Mouse (Mus musculus): ENCODE data around the gene Hsp90ab1. TPM values are rescaled to one million over a fixed set of nuclear protein-coding genes. Genes with fewer than 3 reads are reported as not detected.

Gene Hsp90ab1
- polyA plus RNA-seq, 1 experiment from 2014 or later, result 1,571 TPM

- H3K27ac ChIP-seq (ENCODE audit: low read depth, low read length), result peak within 1 kb of the TSS; percentile 95
- H3K27me3 ChIP-seq (replicated peaks; ENCODE audit: control insufficient read depth, insufficient read depth, low read length), result peaks cover 5% of the 10 kb centered on the region; the same call in 1 of the 2 replicates
- H3K4me1 ChIP-seq (ENCODE audit: control insufficient read depth, insufficient read depth, low read depth, low read length), result peaks cover 31% of the 10 kb centered on the region
- H3K9ac ChIP-seq (ENCODE audit: low read depth, low read length), result peak within 1 kb of the TSS; percentile 98
- H3K36me3 ChIP-seq (ENCODE audit: control insufficient read depth, insufficient read depth, low read length), result peaks cover 6% of the 10 kb centered on the region; the same call in 1 of the 2 replicates
- peak within 1 kb of the TSS; percentile 85 for H3K4me3 ChIP-seq (ENCODE audit: low read length)
- no peaks in the 10 kb centered on the region for H3K9me3 ChIP-seq (ENCODE audit: control insufficient read depth, low read length)
- H3K4me2 ChIP-seq (ENCODE audit: low read length), result peak within 1 kb of the TSS; percentile 87
- ATAC-seq, result peak; percentile 57
- WGBS, result 1% methylated on average over 11 of the region's 29 CpGs
Observed at GRCm38 (mm10) chr17:45549617-45550181, 23.4 kb downstream of the Hsp90ab1 start, which contains the start of gene Tmem151b. TSS of gene Tmem151b (minus strand) at chr17:45549677.

DNA sequence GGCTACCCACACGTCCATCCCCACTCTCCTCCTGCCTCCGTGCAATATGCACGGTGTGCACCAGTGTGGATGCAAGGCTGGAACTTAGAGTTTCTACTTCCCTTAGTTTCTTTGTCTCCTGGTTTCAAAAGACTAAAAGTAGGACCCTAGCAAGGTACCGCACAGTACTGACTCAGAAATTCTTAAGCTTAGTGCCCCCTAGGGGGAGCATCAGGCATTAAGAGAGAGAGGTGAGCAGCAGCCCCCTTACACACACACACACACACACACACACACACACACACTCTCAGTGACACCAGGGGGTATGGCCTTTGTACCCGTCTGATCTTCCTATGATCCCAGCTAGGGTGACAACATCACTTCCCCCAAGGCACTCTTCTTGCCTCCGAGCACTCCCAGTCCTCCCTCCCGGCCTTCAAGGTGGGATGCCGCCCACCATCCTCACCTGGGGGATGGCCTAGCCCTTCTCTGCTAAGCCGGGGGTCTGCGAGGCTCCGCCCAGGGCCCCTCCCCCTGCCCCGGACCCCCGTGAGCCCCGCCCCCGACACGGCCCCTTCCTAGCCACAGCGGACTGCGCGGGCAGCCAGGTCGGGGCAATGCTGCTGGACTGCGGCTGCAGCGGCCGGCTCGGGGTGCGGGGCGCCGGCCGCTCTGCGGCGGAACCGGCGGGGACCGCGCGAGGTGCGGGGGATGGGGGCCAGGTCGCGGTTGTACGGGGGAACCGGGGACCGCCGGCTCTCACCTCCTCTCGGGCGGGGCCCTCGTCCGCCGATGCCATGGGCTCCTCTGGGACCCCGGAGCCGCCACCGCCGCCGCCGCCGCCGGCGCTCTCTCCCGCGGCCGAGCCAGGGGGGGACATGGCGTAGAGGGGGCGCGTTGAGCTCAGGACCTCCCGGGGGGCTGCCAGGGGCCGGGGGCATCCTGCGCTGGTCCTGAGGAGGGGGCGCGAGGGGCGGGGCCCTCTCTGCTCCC lies 24.2 kb downstream of the Hsp90ab1 start:
- H3K4me3 ChIP-seq (ENCODE audit: low read length), result peak overlapping the region; percentile 85
- 4% methylated on average over 42 of the region's 68 CpGs for WGBS
- peaks cover 6% of the 10 kb centered on the region; the same call in 1 of the 2 replicates for H3K36me3 ChIP-seq (ENCODE audit: control insufficient read depth, insufficient read depth, low read length)
- H3K9ac ChIP-seq (ENCODE audit: low read depth, low read length), result peak overlapping the region; percentile 98
- no peaks in the 10 kb centered on the region for H3K9me3 ChIP-seq (ENCODE audit: control insufficient read depth, low read length)
- H3K27me3 ChIP-seq (replicated peaks; ENCODE audit: control insufficient read depth, insufficient read depth, low read length), result peaks cover 6% of the 10 kb centered on the region; the same call in 1 of the 2 replicates
- H3K27ac ChIP-seq (ENCODE audit: low read depth, low read length), result peak overlapping the region; percentile 95
- H3K4me1 ChIP-seq (ENCODE audit: control insufficient read depth, insufficient read depth, low read depth, low read length), result peaks cover 34% of the 10 kb centered on the region
- peak overlapping the region; percentile 87 for H3K4me2 ChIP-seq (ENCODE audit: low read length)
- ATAC-seq, result peak; percentile 70

GRCm38 (mm10) chr17:45547461-45548190 lies 25.4 kb downstream of the Hsp90ab1 start:
- no peak for ATAC-seq
- H3K4me1 ChIP-seq (ENCODE audit: control insufficient read depth, insufficient read depth, low read depth, low read length), result peaks cover 39% of the 10 kb centered on the region
- peak overlapping the region; percentile 85 for H3K4me3 ChIP-seq (ENCODE audit: low read length)
- H3K36me3 ChIP-seq (ENCODE audit: control insufficient read depth, insufficient read depth, low read length), result peaks cover 6% of the 10 kb centered on the region; the same call in 1 of the 2 replicates
- peak overlapping the region; percentile 87 for H3K4me2 ChIP-seq (ENCODE audit: low read length)
- no peaks in the 10 kb centered on the region for H3K9me3 ChIP-seq (ENCODE audit: control insufficient read depth, low read length)
- no peak overlapping the region for H3K9ac ChIP-seq (ENCODE audit: low read depth, low read length)
- H3K27ac ChIP-seq (ENCODE audit: low read depth, low read length), result no peak overlapping the region
- peaks cover 6% of the 10 kb centered on the region; the same call in 1 of the 2 replicates for H3K27me3 ChIP-seq (replicated peaks; ENCODE audit: control insufficient read depth, insufficient read depth, low read length)
- 79% methylated on average over 5 of the region's 5 CpGs for whole genome bisulfite sequencing

- Histone ChIP-seq H3K4me1 (ENCODE audit: control insufficient read depth, insufficient read depth, low read depth, low read length) (peaks cover 38% of the 10 kb centered on the region), H3K4me3 (ENCODE audit: low read length) (no peak overlapping the region), H3K9ac (ENCODE audit: low read depth, low read length) (no peak overlapping the region), H3K9me3 (ENCODE audit: control insufficient read depth, low read length) (no peaks in the 10 kb centered on the region), H3K36me3 (ENCODE audit: control insufficient read depth, insufficient read depth, low read length) (peaks cover 6% of the 10 kb centered on the region; the same call in 1 of the 2 replicates), H3K27ac (ENCODE audit: low read depth, low read length) (no peak overlapping the region), H3K4me2 (ENCODE audit: low read length) (peak overlapping the region; percentile 87; the same call in 1 of the 2 replicates), H3K27me3 (replicated peaks; ENCODE audit: control insufficient read depth, insufficient read depth, low read length) (peaks cover 6% of the 10 kb centered on the region; the same call in 1 of the 2 replicates)
- no peak for ATAC-seq
- WGBS, result 69% methylated on average over 16 of the region's 16 CpGs
Observed at GRCm38 (mm10) chr17:45546941-45547340, 26.1 kb downstream of the Hsp90ab1 start.

- H3K27me3 ChIP-seq (replicated peaks; ENCODE audit: control insufficient read depth, insufficient read depth, low read length), result peaks cover 6% of the 10 kb centered on the region; the same call in 1 of the 2 replicates
- WGBS, result 11% methylated on average over 74 of the region's 74 CpGs
- peaks cover 34% of the 10 kb centered on the region for H3K4me1 ChIP-seq (ENCODE audit: control insufficient read depth, insufficient read depth, low read depth, low read length)
- peak overlapping the region; percentile 17; the same call in 1 of the 2 replicates for H3K4me3 ChIP-seq (ENCODE audit: low read length)
- ATAC-seq, result no peak
- no peak overlapping the region for H3K27ac ChIP-seq (ENCODE audit: low read depth, low read length)
- peaks cover 6% of the 10 kb centered on the region; the same call in 1 of the 2 replicates for H3K36me3 ChIP-seq (ENCODE audit: control insufficient read depth, insufficient read depth, low read length)
- peak overlapping the region; percentile 18; the same call in 1 of the 2 replicates for H3K9ac ChIP-seq (ENCODE audit: low read depth, low read length)
- no peaks in the 10 kb centered on the region for H3K9me3 ChIP-seq (ENCODE audit: control insufficient read depth, low read length)
- peak overlapping the region; percentile 43 for H3K4me2 ChIP-seq (ENCODE audit: low read length)
Observed at GRCm38 (mm10) chr17:45545278-45545961, 27.7 kb downstream of the Hsp90ab1 start.

GRCm38 (mm10) chr17:45544873-45545277 lies 28.2 kb downstream of the Hsp90ab1 start:
- Histone ChIP-seq H3K4me2 (ENCODE audit: low read length) (peak overlapping the region; percentile 43), H3K4me3 (ENCODE audit: low read length) (peak overlapping the region; percentile 17; the same call in 1 of the 2 replicates), H3K27me3 (replicated peaks; ENCODE audit: control insufficient read depth, insufficient read depth, low read length) (peaks cover 6% of the 10 kb centered on the region; the same call in 1 of the 2 replicates), H3K9ac (ENCODE audit: low read depth, low read length) (no peak overlapping the region; the same call in 1 of the 2 replicates), H3K4me1 (ENCODE audit: control insufficient read depth, insufficient read depth, low read depth, low read length) (peaks cover 29% of the 10 kb centered on the region), H3K27ac (ENCODE audit: low read depth, low read length) (no peak overlapping the region; the same call in 1 of the 2 replicates), H3K9me3 (ENCODE audit: control insufficient read depth, low read length) (no peaks in the 10 kb centered on the region), H3K36me3 (ENCODE audit: control insufficient read depth, insufficient read depth, low read length) (peaks cover 6% of the 10 kb centered on the region; the same call in 1 of the 2 replicates)
- ATAC-seq, result no peak
- WGBS, result 9% methylated on average over 36 of the region's 46 CpGs

- ATAC-seq, result no peak
- no peak overlapping the region; the same call in 1 of the 2 replicates for H3K27ac ChIP-seq (ENCODE audit: low read depth, low read length)
- no peak overlapping the region for H3K9ac ChIP-seq (ENCODE audit: low read depth, low read length)
- no peaks in the 10 kb centered on the region for H3K9me3 ChIP-seq (ENCODE audit: control insufficient read depth, low read length)
- no peak overlapping the region; the same call in 1 of the 2 replicates for H3K4me2 ChIP-seq (ENCODE audit: low read length)
- WGBS, result 10% methylated on average over 24 of the region's 24 CpGs
- no peak overlapping the region for H3K4me3 ChIP-seq (ENCODE audit: low read length)
- H3K4me1 ChIP-seq (ENCODE audit: control insufficient read depth, insufficient read depth, low read depth, low read length), result peaks cover 27% of the 10 kb centered on the region
- H3K27me3 ChIP-seq (replicated peaks; ENCODE audit: control insufficient read depth, insufficient read depth, low read length), result peaks cover 6% of the 10 kb centered on the region; the same call in 1 of the 2 replicates
- peaks cover 6% of the 10 kb centered on the region; the same call in 1 of the 2 replicates for H3K36me3 ChIP-seq (ENCODE audit: control insufficient read depth, insufficient read depth, low read length)
Observed at GRCm38 (mm10) chr17:45544001-45544872, 28.8 kb downstream of the Hsp90ab1 start.
